Mouse (Mus musculus): ENCODE measurements around the gene Asf1b.

GRCm38 (mm10) chr8:84008362-84008761, 53.1 kb downstream of the Asf1b start:
- TF ChIP-seq CTCF (IDR thresholded peaks at IDR 0.05; ENCODE audit: low read depth) (peak; percentile 61), EP300 (optimal IDR thresholded peaks at IDR 0.05) (no peak)

Measured in stomach, postnatal 0 days (tissue).